Mouse (Mus musculus): ENCODE data around the gene Kalrn.

The Kalrn gene

DNA sequence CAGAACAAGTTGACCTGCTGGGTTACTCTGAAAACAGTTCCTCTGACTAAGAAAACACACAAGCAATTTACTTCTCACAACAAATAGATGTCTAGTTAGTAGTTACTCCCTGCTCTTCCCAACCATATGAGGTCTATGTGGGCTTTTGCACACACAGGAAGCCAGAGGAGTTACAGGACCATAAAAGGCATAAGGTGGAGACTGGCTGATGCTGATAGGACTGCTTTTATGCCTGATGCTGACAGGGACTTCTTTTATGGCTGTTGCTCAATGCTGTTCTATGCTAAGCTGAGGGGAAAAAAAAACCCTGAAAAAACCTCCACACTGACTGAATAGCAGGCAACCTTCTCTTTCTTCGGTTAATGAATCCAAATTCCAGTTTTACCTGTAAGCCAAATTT is 270.8 kb downstream of the Kalrn start:
- DNase-seq, result no peak

DNA sequence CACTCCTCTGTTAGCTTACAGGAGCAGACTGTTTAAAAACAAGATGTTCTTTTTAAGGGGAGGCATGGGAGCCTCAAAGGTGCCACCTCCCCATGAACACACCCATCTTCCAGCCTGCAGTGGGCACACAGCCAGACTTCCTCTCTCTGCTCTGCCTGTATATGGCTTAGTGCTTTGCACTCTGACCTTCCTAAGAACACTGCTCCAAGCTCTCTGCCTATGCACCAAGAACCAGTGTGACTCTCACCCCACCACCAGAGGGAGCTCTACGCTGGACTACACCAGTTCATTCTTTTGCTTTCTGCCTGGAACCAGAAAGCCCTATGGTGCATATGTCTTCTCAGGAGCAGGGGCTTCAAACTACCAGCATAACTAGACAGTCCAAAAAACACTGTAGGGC is 271.3 kb downstream of the Kalrn start:
- DNase-seq, result no peak

GRCm38 (mm10) chr16:34299226-34299625 is 274.1 kb downstream of the Kalrn start:
- no peak for DNase-seq

DNA sequence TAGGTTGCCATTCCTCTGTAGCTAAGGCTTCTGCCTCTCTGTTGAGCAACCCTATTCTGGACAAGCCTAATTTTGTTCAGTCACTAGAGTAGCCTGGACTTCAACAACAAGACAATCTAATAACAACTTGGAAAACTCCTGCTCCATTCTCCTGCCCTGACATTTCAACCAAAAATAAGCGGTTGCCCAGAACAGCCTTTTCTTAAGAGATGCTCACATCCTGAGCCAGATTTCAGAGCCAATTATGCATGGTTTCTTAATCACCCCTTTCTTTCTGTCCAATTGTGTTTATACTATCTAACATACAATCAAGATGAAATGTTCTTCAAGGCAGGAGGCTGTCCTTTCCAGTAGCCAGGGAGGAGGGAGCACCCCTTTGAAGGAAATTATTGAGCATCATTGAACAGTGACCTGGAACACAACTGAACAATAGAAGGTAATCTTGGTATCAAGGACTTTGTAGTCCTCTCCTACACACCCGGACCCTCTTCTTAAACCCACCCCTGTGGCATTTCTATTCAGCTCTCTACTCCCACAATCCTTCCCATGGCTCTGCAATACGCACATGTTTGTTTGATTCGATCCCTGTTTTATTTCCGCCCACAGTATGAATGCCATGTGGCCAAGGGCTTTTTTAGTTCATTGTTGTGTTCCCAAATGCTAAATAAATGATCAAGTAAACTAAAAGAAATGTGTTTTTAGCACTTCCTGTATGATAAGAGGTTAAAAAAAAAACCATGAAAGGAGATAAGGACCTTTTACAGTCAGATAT is 275.2 kb downstream of the Kalrn start:
- no peak for DNase-seq

GRCm38 (mm10) chr16:34294568-34294967 is 278.8 kb downstream of the Kalrn start:
- DNase-seq, result no peak

DNA sequence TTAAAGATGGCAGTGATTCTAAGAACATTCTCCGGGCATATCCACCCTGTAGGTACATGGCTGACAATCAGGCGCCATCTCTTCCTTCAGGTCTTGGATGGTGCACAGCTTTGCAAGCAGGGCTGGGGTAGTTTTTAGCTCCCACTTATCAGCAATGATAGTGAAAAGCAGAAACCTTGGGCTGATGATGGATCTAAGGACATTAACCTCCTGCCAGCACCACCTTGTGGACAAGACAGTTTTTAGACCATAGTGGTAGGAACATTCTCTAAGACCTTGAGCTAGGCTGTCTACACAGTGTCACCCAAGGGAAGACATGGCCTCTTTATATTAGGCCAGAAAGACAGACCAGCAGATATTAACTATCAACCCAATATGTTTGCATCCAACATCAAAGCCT is 279.7 kb downstream of the Kalrn start:
- DNase-seq, result no peak

- no peak for DNase-seq
Measured at GRCm38 (mm10) chr16:34289583-34289982, 283.7 kb downstream of the Kalrn start.

DNA sequence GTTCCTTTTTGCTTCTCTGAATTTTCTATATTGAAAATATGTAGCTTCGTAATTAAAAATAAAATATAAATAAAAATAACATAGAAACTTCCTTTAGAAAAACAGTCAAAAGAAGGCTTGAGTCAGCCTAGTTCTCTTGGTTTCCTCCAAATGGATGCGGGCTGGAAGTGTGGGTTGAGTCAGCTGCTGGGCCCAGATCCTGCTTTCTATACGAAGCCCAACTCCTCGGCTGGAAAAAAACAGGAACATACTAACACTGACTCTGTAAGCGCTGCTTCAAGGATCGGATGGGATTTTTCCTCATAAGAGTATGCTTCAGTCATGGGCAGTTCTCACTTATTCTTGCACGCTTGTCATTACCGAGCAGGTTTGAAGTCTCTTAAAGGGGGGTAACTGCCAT is 291.3 kb downstream of the Kalrn start:
- DNase-seq, result no peak

DNA sequence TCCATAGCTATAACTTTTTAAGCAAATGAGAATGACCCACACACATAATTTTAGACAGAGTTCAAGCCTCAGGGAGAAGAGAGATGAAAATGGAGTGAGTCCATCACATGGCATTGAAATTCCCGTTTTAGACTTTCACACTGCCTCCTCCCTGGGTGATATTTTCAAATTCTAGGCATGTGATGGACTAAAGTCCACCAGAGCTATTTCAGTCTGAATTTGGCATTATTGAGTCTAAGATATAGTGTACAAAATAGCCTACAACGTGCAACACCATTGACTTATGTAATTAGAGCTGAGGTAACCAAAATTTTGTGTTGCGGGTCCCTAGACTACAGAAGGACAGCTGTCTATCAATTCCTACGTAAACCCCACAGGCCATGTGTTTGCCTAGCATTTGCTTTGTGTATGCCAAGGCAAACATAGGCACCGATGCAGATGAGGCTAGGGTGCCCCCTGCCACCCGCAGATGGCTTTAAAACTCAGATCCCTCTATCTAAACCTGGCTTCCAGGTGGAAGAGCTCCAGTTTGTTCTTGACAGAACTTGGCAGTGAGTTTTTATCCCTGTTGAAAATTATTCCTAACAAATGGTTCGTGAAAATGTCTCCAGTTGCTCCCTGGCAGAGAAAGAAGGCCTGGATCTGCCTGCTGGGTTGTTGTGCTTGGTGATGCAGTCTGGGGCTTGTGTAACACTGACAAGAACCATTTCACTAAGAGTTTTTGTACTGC is 293.5 kb downstream of the Kalrn start:
- no peak for DNase-seq

DNA sequence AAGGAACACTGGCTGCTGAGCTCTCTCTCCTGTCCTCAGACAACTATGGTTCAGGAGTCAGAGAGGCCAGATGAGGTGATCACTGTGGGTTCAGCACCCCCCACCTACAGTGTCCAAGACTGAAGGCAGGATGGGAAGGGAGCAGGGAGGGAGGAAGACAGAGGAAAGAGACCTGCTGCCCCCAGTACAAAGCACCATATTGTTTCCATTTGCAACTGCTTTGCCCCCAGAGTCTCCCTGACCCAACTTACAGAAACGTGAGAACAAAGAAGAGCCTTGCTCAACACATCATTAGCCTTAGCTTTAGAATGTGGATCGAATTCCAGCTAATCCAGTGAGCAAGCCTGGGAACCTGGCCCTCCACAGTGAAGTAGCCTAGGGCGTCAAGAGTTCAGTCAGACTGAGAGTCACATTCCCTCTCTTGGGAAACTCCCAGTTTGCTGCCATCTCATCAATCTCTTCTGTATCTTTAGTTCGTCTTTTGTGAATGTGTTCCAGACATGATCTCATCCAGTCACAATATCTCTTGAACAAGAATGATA is 295.0 kb downstream of the Kalrn start:
- no peak for DNase-seq

DNA sequence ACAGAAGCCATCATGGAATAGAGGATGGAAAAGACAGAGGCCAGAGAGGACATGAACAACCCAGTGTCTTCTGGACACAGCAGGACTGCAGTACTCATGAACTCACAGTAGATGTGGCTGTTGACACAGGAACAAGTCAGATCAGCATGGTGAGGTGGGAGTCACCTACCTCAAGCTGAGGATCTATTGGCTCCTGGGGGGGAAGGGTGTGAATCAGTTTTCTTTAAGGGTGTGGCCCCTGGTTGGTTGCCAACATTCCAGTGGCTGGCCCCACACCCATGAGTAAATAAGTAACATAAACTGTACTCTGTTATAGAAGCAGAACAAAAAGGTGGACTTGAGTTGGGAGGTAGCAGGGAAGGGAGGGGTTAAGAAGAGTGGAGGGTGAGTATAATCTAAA is 298.7 kb downstream of the Kalrn start:
- DNase-seq, result no peak

GRCm38 (mm10) chr16:34271476-34271875 is 301.9 kb downstream of the Kalrn start:
- DNase-seq, result no peak

- no peak for DNase-seq
Measured at GRCm38 (mm10) chr16:34270681-34271080, 302.7 kb downstream of the Kalrn start.

- DNase-seq, result no peak
Measured at GRCm38 (mm10) chr16:34269642-34270041, 303.7 kb downstream of the Kalrn start.

DNA sequence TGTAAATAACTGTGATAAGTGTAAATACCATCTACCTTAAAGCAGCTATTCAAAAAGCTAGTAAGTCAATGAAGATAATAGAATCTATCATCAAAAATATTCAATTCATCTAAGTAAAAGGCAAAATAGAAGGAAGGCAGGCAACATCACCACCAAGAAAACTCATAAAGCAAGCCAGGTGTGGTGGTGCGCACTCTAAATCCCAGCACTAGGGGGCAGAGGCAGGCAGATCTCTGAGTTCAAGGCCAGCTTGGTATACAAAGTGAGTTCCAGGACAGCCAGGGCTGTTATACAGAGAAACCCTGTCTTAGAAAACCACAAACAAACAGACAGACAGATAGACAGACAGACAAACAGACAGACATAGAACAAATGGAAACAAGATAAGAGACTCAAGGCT is 305.6 kb downstream of the Kalrn start:
- DNase-seq, result no peak

- DNase-seq, result no peak
Measured at GRCm38 (mm10) chr16:34264671-34265070, 308.7 kb downstream of the Kalrn start.

- DNase-seq, result no peak
Measured at GRCm38 (mm10) chr16:34262731-34263460, 310.4 kb downstream of the Kalrn start.

- no peak for DNase-seq
Measured at GRCm38 (mm10) chr16:34260971-34261924, 312.1 kb downstream of the Kalrn start.

- DNase-seq, result no peak
Measured at GRCm38 (mm10) chr16:34254646-34255022, 318.7 kb downstream of the Kalrn start.

DNA sequence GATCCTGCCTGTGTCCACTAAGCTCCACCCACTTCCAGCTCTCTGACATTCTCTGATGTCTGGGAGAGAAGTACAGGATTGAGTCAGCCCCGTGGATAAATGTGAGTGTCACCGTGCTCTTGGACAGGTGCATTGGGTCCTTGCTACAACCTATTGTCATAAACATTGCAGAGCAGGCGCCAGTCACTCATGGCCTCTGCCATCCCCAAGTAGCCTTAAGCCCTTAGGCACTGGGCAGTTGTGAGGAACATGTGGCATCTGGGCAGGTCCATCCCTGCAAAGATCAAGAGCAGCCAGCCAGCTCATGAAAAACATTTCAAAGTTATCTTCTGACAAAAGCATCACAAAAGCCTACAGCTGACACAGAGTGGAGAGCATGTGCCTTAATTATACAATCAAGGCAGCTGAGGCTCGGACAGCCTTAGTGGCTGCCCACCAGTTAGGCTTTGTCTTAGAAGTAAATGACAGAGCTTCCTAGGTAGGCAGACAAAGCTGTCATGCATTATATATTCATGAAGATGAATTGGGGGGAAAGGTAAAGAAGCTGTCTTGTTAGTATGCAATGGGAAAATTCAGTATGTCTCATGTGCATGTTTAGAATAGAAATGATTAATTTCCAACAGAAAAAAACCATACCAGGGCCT is 319.2 kb downstream of the Kalrn start:
- no peak for DNase-seq

DNA sequence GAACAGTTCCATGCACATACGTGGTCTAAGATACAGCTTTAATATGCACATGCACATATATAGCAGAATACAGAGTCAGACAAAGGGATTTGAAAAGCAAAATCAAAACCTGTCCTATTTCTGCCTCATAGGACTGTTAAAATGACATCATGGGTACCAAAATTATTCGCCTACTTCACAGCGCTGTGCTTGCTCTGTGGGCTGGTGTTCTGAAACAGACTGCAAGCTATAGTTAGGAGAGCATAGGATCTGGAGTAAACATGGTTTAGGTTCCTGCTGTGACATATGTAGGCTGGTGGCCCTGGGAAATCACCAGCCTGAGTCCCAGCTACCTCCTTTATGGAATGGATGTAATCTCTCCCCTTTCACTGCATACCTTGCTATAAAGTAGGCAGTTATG is 320.7 kb downstream of the Kalrn start:
- no peak for DNase-seq

GRCm38 (mm10) chr16:34248256-34248655 is 325.1 kb downstream of the Kalrn start:
- DNase-seq, result no peak

Measured in cerebellum, adult 9-11 months (tissue).